Mouse (Mus musculus) lung, postnatal 0 days (tissue): ENCODE measurements around the gene Hoxb9.

ENCODE experiments used
- CTCF ChIP-seq: IDR thresholded peaks from 2 replicates; pipeline ENCODE4 v1.5.1; 2016; ENCODE audit warnings: antibody characterized with exemption, mild to moderate bottlenecking
- EP300 ChIP-seq: IDR thresholded peaks from 2 replicates; pipeline ENCODE4 v1.6.1; 2016; ENCODE audit warnings: antibody characterized with exemption, mild to moderate bottlenecking, control low read depth

DNA sequence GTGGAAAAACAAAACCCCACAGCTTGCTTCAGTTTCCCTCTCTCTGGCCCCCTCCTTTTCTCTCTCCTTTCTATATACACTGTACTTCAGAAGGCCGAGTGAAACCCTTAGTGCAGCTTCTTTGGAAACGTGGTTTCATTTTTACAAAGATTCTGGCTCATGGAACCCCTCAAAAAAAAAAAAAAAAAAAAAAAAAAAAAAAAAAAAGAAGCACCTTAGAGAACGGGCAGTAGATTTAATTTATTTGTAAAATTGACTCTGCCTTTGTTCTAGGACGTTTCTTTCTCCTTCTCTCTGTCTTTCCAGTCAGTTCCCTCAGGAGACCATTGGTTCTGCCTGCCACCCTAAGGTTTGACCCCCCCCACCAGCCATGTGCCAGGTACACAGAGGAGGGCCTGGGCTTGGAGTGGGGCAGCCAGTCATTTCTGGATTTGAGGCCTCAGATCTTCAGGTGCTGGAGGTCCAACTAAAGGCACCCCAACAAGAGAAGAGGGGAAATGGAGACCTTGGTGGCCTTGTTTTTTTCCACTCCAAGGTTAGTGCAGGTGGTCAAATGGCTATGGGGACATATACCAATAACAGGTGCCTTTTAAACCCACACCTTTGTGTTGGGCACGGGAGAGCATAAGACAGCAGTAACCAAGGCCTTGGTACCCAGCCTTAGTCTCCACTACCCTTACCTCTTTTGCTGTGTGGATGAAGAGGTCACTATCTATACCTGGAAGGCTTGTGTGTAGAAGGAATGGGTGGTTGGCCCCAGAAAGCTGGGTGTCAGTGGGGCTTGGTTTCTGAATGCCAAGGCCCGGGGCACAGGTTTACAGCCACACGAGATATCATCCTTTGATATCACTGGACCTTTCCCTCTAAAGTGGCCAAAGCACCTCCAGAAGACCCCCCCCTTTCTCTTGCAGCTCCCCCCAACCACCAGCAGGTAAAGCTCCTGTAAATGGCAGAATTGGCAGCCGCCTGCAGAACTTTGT, 9.4 kb downstream of the Hoxb9 start:
- TF ChIP-seq CTCF (no peak), EP300 (no peak)
